10 mouse cellular contexts compared by ENCODE assay signal in genomic region chr10:126679224-126680120, GRCm38 (mm10).
DNase-seq lines count a peak whose midpoint lies in the region; ATAC-seq and TF ChIP-seq lines count a peak whose summit lies in the region.
"Had no signal": no experiment of that assay in that cellular context is flagged by ENCODE, and none has a peak within 500 bp of the region (broad histone marks: within the 10 kb centered on the region; RNA-seq: fewer than 3 reads in every experiment).

No protein-coding gene starts in this region.

- TF ChIP-seq POLR2A in testis, adult 2 months (IDR thresholded peaks at IDR 0.05; ENCODE audit: control insufficient read depth, low read depth, low read length) = no peak

- no peak overlapping the region for H3K4me3 ChIP-seq in testis, adult 2 months (ENCODE audit: control insufficient read depth, low read depth, low read length)
- H3K4me3 ChIP-seq in limb, embryonic 11.5 days (ENCODE audit: low read depth, low read length) = no peak overlapping the region
- H3K4me3 ChIP-seq: embryonic facial prominence, embryonic 12.5 days; liver, embryonic 13.5 days had no signal

- H3K9me3 ChIP-seq in limb, embryonic 11.5 days (ENCODE audit: control insufficient read depth, low read length) = no peaks in the 10 kb centered on the region
- H3K9me3 ChIP-seq: embryonic facial prominence, embryonic 12.5 days; liver, embryonic 13.5 days had no signal

- DNase-seq in cerebellum, postnatal 10 days = peak; percentile 42 to 45
- no peak for DNase-seq in cerebellum, adult 8-10 months
- no peak for DNase-seq in testis, postnatal 10 days (ENCODE audit: low spot score)
- DNase-seq in limb, embryonic 11.5 days (ENCODE audit: low spot score) = peak; percentile 32
- DNase-seq in spleen, postnatal 36 days (ENCODE audit: low spot score in 2 of 2) = no peak
- no peak for DNase-seq in adrenal gland, adult (ENCODE audit: inconsistent age in 2 of 2, low spot score in 1 of 2)
- no peak for DNase-seq in kidney, adult 11 months
- DNase-seq: liver, embryonic 13.5 days had no signal

- no peaks in the 10 kb centered on the region for H3K36me3 ChIP-seq in testis, adult 2 months (ENCODE audit: control insufficient read depth, insufficient read depth, low read length)
- no peaks in the 10 kb centered on the region for H3K36me3 ChIP-seq in limb, embryonic 11.5 days (ENCODE audit: control insufficient read depth, insufficient read depth, low read length)
- H3K36me3 ChIP-seq: embryonic facial prominence, embryonic 12.5 days; liver, embryonic 13.5 days had no signal

- H3K4me2 ChIP-seq in limb, embryonic 11.5 days (ENCODE audit: low read depth, severe bottlenecking) = no peak overlapping the region
- H3K4me2 ChIP-seq: embryonic facial prominence, embryonic 12.5 days; liver, embryonic 13.5 days had no signal

- no peaks in the 10 kb centered on the region for H3K27me3 ChIP-seq in testis, adult 2 months (ENCODE audit: control insufficient read depth, insufficient read depth, low read length)
- H3K27me3 ChIP-seq in limb, embryonic 11.5 days (ENCODE audit: control insufficient read depth, insufficient read depth, low read length) = no peaks in the 10 kb centered on the region
- H3K27me3 ChIP-seq: embryonic facial prominence, embryonic 12.5 days; liver, embryonic 13.5 days had no signal

- 29% methylated on average over 25 of the region's 25 CpGs for WGBS in limb, embryonic 11.5 days

- ATAC-seq in limb, embryonic 11.5 days (ENCODE audit: insufficient number of reproducible peaks, low FRiP score, low TSS enrichment, low read depth) = no peak

- peaks cover 4% of the 10 kb centered on the region for H3K4me1 ChIP-seq in testis, adult 2 months (ENCODE audit: control insufficient read depth, insufficient read depth, low read length)
- H3K4me1 ChIP-seq in limb, embryonic 11.5 days (ENCODE audit: control insufficient read depth, insufficient read depth, low read length) = no peaks in the 10 kb centered on the region
- H3K4me1 ChIP-seq: embryonic facial prominence, embryonic 12.5 days; liver, embryonic 13.5 days had no signal

- TF ChIP-seq CTCF in testis, adult 2 months (IDR thresholded peaks at IDR 0.05; ENCODE audit: control insufficient read depth, insufficient read depth, insufficient replicate concordance, low read depth, low read length) = peak; percentile 93

- H3K27ac ChIP-seq in testis, adult 2 months (ENCODE audit: control insufficient read depth, insufficient read depth, low read depth, low read length) = no peak overlapping the region
- H3K27ac ChIP-seq in limb, embryonic 11.5 days (replicated peaks; ENCODE audit: low read depth, low read length) = no peak overlapping the region
- H3K27ac ChIP-seq: embryonic facial prominence, embryonic 12.5 days; liver, embryonic 13.5 days had no signal

- H3K9ac ChIP-seq in limb, embryonic 11.5 days (ENCODE audit: low read length) = no peak overlapping the region
- H3K9ac ChIP-seq: embryonic facial prominence, embryonic 12.5 days; liver, embryonic 13.5 days had no signal

Comparison
In these comparisons a context has a peak if more than half of its experiments do, and no peak if none do; other contexts are left out.
1. DNase-seq: peak in cerebellum, postnatal 10 days (2 of 2) and limb, embryonic 11.5 days (single experiment); none in cerebellum, adult 8-10 months (single experiment), testis, postnatal 10 days (single experiment), spleen, postnatal 36 days (0 of 2), adrenal gland, adult (0 of 2) and kidney, adult 11 months (single experiment).